Mouse (Mus musculus) mesoderm, embryonic 11.5 days (tissue): Measurements from ENCODE around the gene Zfp652.

Experiments used
- DNase-seq: peaks from one replicate; pipeline ENCODE4 v3.0.0-alpha.2; 2012; ENCODE audit warnings: low read depth, low spot score

Zfp652 gene

DNA sequence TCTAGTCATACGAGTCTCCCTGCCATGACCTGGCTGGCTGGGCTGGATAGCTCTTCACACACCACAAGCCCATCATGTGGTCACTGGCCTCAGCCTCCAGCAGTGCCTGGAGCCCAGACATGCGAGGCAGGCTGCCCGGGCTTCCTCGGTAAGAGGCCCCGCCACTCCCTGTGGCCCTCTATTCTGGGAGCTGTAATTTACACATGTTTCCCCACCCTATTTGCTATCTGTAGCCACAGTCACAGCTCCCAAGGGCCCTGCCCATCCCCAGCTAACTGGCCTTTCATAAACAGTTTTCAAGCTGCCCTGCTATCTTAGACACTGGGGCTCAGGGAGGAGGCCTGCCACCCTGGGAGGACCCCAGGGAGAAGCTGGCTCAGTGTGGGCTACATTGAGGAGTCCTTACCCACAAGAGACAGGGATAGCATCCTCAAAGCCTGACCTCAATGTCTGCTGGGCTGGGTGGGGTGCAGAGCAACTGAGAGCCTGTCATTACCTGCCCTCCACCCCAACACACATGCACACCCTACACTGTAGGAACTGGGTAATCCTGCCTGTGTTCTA lies 96.1 kb downstream of the Zfp652 start:
- no peak for DNase-seq

GRCm38 (mm10) chr11:95809603-95810002 lies 97.1 kb downstream of the Zfp652 start:
- no peak for DNase-seq

DNA sequence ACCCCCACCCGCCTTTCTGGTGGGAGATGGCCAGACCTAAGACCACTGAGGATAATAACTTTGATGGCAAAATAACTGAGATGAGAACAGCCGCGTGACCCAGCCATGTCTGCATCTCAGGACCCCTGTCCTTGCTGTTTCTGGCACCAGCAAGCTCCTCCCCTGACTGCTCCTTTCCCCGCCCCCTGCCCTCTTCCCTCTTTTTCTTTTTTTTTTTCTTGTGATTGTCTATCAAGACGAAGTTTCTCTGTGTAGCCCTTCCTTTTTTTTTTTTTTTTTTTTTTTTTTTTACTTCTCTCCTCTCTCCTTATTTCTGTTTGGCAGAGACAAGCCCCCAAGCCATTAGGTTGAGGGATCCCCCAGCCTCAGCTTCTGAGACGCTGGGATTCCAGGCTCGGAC lies 98.4 kb downstream of the Zfp652 start:
- no peak for DNase-seq

DNA sequence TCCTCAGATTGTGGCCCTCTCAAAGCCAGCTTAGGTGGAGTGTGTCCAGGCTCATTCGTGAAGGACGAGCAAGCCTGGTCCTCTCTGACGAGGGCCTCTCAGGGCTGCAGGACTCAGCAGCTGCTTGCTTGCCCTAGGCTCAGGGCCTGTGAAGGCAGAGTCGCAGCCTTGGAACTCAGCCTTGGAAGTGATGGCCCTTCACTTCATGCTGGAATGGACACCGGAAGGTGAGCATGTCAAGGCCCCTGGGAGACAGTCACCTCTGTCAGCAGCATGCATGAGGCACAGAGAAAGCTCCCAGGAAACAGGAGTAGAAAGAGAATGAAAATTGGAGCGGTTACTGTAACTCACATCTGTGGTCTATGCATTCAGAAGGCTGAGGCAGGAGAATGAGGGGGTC lies 99.3 kb downstream of the Zfp652 start:
- DNase-seq: no peak

DNA sequence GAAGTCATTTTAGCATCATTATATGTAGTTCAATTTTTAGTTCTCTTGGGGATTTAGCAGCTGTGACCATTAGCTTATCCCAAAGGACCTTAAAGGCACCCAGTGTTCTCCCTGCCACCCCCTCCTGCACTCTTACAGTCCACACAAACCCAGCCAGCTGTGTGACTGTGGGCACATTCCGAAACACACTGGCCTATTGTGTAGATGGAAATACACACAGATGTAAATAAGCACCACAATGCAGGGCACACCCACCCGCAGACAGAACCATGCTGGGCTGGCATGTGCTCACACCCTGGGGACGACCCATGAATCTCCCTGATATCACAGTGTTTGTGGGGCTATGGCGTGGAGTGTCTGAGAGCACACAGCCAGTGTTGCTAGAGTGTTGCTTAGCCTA lies 99.8 kb downstream of the Zfp652 start:
- no peak for DNase-seq

DNA sequence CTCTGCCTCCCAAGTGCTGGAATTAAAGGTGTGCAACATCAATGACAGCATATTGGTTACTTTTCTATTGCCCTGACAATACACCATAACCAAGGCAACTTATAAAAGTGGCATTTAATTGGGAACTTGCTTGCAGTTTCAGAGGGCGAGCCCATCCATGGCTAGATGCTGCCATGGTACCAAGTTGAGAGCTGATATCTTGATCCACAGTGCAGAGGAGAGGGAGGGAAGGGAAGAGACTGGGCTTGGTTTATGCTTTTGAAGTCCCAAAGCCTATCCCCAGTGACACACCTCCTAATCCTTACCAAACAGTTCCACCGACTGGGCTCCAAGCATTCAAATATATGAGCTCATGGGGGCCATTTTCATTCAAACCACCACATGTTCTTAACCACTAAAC lies 101.6 kb downstream of the Zfp652 start:
- no peak for DNase-seq

GRCm38 (mm10) chr11:95814857-95815256 lies 102.4 kb downstream of the Zfp652 start:
- no peak for DNase-seq

DNA sequence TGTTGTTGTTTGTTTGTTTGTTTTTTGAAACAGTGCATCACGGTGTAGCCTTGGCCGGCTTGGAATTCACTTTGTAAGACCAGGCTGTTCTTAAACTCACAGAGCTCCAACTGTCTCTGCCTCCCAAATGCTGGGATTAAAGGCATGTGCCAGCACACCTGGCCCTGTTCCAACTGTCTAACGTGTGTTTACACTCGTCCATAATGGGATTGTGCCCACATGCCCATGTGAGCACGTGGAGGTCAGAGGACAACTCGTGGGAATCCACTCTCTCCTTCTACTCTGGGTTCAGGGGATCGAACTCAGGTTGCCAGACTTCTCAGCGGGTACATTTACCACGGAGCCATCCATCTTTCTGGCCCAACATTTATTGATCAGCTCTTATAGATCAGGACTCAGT lies 102.9 kb downstream of the Zfp652 start:
- DNase-seq: no peak

GRCm38 (mm10) chr11:95819138-95819537 lies 106.7 kb downstream of the Zfp652 start:
- no peak for DNase-seq

- no peak for DNase-seq
Measured at GRCm38 (mm10) chr11:95821511-95821910, 109.0 kb downstream of the Zfp652 start.

DNA sequence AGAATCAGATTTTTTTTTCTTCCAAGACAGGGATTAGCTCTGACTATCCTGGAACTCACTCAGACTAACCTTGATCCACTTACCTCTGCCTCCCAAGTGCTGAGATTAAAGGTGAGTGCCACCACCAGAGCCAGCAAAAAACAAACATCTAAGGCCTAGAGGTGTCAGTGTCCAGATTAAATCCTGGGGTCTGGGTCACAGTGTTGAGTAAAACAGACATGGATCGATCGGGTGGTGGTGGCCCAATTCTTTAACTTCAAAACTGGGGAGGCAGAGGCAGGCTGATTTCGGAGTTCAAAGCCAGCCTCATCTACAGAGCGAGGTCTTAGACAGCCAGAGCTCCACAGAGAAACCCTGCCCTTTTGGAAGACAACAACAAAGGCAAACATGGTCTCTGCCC lies 110.0 kb downstream of the Zfp652 start:
- no peak for DNase-seq

DNA sequence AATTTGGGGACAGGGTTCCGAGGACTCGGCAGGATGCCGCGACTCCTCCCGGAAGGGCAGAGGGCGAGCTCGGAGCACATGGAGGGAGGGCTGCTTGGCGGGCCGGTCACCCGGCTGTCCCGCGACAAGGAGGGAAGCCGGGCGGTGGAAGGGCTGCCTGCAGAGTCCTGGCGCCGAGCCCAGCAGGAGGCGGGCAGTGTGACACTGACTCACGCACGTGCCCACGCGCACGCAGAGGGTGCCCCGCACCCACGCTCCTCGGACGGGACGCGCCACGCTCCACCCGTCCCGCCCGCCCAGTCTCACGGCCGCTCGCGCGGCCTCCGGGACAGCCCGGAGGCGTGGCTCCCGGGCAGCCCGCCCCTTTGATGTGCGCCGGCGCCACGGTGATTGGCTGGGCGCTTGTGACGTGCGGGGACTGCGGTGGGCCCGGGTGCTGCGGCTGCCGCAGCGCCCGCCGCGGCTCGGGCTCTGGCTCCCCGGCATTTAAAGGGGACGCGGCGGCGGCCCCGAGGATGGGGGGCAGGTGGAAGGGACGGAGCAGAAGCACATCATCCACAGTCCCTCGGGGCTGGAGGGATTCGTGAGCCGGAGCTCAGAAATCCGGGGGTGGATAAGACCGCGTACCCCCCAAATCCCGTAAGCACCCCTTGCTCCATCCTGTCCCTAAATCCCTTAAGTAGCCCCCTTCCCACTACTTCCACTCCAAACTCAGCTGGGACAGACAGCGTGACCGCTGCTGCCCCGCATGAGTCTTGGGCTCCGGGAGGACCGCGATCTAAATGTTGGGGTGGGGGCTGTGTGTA lies 111.8 kb downstream of the Zfp652 start, which contains the start of gene Phospho1:
Gene Phospho1 (plus strand): TSS at position 429 of the 806 bp plus-strand sequence.
- DNase-seq: peak; percentile 93

DNA sequence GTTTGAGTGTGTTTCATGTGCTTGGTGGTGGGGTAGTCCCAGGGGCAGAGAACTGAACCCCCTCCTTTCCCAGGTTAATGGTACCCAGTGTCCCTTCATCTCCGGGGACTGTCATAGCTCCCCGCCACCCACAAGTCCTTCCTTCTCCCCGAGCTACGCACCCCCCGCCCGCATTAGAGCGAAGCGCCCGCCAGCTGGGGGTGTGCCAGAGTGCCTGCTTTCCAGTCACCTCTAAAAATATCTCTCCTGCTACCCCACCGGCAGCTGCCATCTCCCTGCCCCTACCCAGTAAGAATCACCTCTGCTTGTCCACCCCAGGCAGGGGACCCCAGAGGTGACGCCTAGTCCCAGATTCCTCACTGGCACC lies 112.4 kb downstream of the Zfp652 start:
- DNase-seq: no peak

DNA sequence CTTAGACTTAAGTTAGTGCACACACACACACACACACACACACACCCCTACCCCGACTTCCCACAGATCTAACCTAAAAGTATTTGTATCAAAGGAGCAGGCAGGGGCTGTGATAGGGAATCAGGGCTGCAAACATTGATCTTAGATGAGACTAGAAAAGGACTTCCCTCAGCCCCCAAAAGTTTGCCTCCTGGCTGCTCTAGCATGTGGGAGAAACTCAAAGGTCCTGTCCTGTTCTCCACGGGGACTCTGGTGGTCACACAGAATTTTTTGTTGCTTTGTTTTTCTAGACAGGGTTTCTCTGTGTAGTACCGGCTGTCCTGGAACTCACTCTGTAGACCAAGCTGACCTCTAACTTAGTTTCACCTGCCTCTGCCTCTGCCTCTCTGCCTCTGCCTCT lies 113.2 kb downstream of the Zfp652 start:
- DNase-seq: no peak

DNA sequence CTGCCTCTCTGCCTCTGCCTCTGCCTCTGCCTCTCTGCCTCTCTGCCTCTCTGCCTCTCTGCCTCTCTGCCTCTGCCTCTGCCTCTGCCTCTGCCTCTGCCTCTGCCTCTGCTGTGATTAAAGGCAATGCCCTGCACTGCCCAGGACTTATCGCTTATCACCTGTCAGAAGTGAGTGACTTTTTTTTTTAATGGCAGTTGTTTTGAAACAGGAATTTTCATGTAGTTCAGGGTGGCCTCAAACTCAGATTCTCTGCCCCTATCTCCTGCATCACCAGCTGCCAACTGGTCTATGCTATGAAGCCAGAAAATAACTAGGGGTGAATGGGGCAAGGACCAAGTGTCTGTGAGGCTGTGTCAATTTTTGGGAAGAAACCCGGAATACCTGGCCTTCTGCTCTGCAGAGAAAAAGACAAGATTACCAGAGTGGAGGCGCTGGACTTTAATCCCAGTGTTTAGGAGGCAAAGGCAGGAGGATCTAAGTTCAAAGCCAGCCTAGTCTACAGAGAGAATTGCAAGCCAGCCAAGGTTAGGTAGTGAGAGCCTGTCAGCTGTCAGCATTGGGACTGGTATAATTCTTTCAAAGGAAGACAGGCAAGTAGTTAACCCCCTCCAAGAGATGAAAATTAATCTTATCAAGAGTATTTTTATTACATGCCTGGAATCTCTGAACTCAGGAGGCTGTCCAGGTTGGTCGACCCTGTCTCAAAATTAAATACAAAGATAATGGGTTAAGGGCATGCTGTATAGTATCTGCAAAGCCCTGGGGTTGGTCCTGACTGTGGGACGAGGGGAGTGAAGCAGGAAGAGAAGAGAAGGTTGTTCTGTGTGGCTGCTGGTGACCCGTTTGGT lies 114.1 kb downstream of the Zfp652 start:
- DNase-seq: no peak

- DNase-seq: no peak
Measured at GRCm38 (mm10) chr11:95827168-95827447, 114.6 kb downstream of the Zfp652 start.

GRCm38 (mm10) chr11:95827464-95828085 lies 115.1 kb downstream of the Zfp652 start:
- peak; percentile 71 for DNase-seq

DNA sequence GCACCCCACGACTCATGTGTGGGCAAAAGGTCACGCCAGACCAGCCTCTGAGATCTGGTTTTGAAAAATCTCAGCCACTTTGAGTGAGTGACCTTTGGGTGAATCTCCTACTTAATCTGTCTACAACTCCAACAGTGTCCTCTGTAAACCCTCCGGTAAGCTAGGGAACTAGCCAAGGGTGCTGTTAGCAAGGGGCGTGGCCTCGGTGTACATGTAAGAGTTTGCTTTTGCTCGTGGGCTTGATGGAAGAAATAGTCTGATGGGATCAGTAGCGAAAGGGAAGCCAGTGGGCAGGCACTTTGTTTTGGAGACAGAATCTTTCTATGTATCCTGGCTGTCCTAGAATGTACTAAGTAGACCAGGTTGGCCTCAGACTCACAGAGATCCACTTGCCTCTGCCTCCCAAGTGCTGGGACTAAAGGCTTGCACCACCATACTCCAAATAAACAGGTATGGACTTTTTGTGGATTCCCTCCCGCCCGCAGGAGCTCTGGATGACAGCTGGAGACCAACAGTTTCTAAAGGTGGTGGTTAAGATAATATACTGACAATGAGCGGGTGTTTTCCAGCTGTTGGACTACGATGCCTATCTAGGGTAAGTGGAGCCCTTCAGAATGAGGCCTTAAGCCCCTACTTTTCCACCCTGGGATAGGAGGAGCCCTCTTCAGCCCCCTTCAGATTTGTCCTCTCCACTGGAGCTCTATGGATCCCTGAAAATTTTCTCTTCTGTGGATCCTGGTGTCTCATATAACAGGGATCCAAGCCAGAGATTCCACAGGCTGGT lies 115.9 kb downstream of the Zfp652 start:
- no peak for DNase-seq

GRCm38 (mm10) chr11:95829526-95830050 lies 117.1 kb downstream of the Zfp652 start:
- DNase-seq: no peak

GRCm38 (mm10) chr11:95830411-95831275 lies 118.2 kb downstream of the Zfp652 start:
- no peak for DNase-seq
